ENCODE assay signal across 8 mouse cellular contexts in genomic region chr11:110537602-110538001, GRCm38 (mm10).
DNase-seq lines count a peak whose midpoint lies in the region; ATAC-seq lines count a peak whose summit lies in the region.

No protein-coding gene starts in this region.

- H3K4me3 ChIP-seq in forebrain, embryonic 14.5 days (ENCODE audit: low read depth, low read length), result no peak overlapping the region
- H3K4me3 ChIP-seq in neural tube, embryonic 14.5 days (ENCODE audit: low read depth, low read length), result no peak overlapping the region

- no peaks in the 10 kb centered on the region for H3K9me3 ChIP-seq in forebrain, embryonic 14.5 days (replicated peaks; ENCODE audit: control insufficient read depth, low read length)
- no peaks in the 10 kb centered on the region; the same call in 1 of the 2 replicates for H3K9me3 ChIP-seq in neural tube, embryonic 14.5 days (ENCODE audit: control insufficient read depth, low read length)

- peak; percentile 58 for ATAC-seq in cerebellum, adult (ENCODE audit: insufficient number of reproducible peaks, low FRiP score, low TSS enrichment)
- ATAC-seq in forebrain, embryonic 14.5 days, result peak; percentile 40; the same call in 1 of the 2 replicates
- ATAC-seq in neural tube, embryonic 14.5 days (ENCODE audit: low read depth), result peak; percentile 65

- intact Hi-C loops in heart, postnatal 14 days (cut with DNase I), result loop anchor here (1.0 to 5.0 kb wide), 4 partner anchors 35 to 985 kb away; no protein-coding TSS in a partner anchor

- no peaks in the 10 kb centered on the region for H3K4me1 ChIP-seq in forebrain, embryonic 14.5 days (ENCODE audit: control insufficient read depth, insufficient read depth, low read length)
- no peaks in the 10 kb centered on the region for H3K4me1 ChIP-seq in neural tube, embryonic 14.5 days (ENCODE audit: control insufficient read depth, insufficient read depth, low read length)

- H3K36me3 ChIP-seq in forebrain, embryonic 14.5 days (ENCODE audit: control insufficient read depth, insufficient read depth, low read length), result no peaks in the 10 kb centered on the region
- no peaks in the 10 kb centered on the region for H3K36me3 ChIP-seq in neural tube, embryonic 14.5 days (ENCODE audit: control insufficient read depth, insufficient read depth, low read length)

- WGBS in forebrain, embryonic 14.5 days, result 7% methylated on average over 15 of the region's 15 CpGs
- WGBS in neural tube, embryonic 14.5 days, result 12% methylated on average over 15 of the region's 15 CpGs

- peak; percentile 75 for DNase-seq in ES-CJ7 (ENCODE audit: low read depth, low spot score)
- peak; percentile 87 for DNase-seq in forebrain, embryonic 14.5 days (ENCODE audit: low spot score)
- DNase-seq in heart, postnatal 14 days, result peak; percentile 68 to 83
- peak; percentile 89 for DNase-seq in layer of hippocampus, adult 11-12 months (ENCODE audit: low spot score)
- peak; percentile 51 to 58 for DNase-seq in lung, adult 18-20 months
- peak; percentile 36 for DNase-seq in testis, postnatal 14 days (ENCODE audit: low spot score)

- no peak overlapping the region for H3K9ac ChIP-seq in forebrain, embryonic 14.5 days (ENCODE audit: low read length)
- H3K9ac ChIP-seq in neural tube, embryonic 14.5 days (replicated peaks; ENCODE audit: low read depth, low read length), result no peak overlapping the region

- H3K27me3 ChIP-seq in forebrain, embryonic 14.5 days (replicated peaks; ENCODE audit: control insufficient read depth, insufficient read depth, low read length), result no peaks in the 10 kb centered on the region
- H3K27me3 ChIP-seq in neural tube, embryonic 14.5 days (ENCODE audit: control insufficient read depth, insufficient read depth, low read length), result no peaks in the 10 kb centered on the region

- H3K4me2 ChIP-seq in forebrain, embryonic 14.5 days (ENCODE audit: low read length), result peak overlapping the region; percentile 41; the same call in 1 of the 2 replicates
- H3K4me2 ChIP-seq in neural tube, embryonic 14.5 days (ENCODE audit: low read depth, low read length), result peak overlapping the region; percentile 26; the same call in 1 of the 2 replicates

- H3K27ac ChIP-seq in forebrain, embryonic 14.5 days (ENCODE audit: low read depth, low read length), result no peak overlapping the region
- no peak overlapping the region for H3K27ac ChIP-seq in neural tube, embryonic 14.5 days (ENCODE audit: low read depth, low read length)

Comparison
In these comparisons a context has a peak if more than half of its experiments do, and no peak if none do; other contexts are left out.
1. DNase-seq: peak in every context shown above with its lines; median percentile 89 in layer of hippocampus, adult 11-12 months; 87 in forebrain, embryonic 14.5 days; 76 in heart, postnatal 14 days; 75 in ES-CJ7; 54 in lung, adult 18-20 months; 36 in testis, postnatal 14 days.